Mouse (Mus musculus): ENCODE measurements at regions not wholly inside any gene's neighbourhood (a gene's known extent, or its start where the extent isn't known, plus 50 kb on each side); places are given as distances from the start of the nearest gene placed in this dataset.
A peak's percentile ranks its signal among the peaks of the same experiment; 100 is the strongest.

DNA sequence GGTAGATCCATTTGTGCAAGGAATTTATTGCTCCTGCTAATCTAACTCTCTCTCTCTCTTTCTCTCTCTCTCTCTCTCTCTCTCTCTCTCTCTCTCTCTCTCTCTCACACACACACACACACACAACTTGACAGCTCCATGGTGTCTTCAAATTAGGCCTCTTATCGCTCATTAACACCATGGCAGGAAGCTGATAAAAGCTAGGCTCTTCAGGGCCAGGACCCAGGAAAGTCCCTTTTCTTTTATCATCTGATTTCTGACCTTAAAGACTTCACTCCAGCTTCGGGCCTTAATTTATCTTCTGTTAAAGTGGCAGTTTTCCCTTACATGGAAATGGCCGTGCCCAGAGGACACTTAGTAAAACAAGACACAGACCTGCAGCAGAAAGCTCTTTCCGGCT, 178.4 kb upstream of the Bmp2 start:
- Histone ChIP-seq H3K27ac (ENCODE audit: low read length) (no peak overlapping the region), H3K4me2 (ENCODE audit: low read depth, low read length) (no peak overlapping the region), H3K9me3 (replicated peaks; ENCODE audit: control insufficient read depth, low read length) (no peaks in the 10 kb centered on the region), H3K4me1 (ENCODE audit: control insufficient read depth, insufficient read depth, low read length) (no peaks in the 10 kb centered on the region), H3K9ac (ENCODE audit: low read length) (no peak overlapping the region), H3K36me3 (ENCODE audit: control insufficient read depth, insufficient read depth, low read length) (no peaks in the 10 kb centered on the region), H3K27me3 (ENCODE audit: control insufficient read depth, insufficient read depth, low read length) (no peaks in the 10 kb centered on the region), H3K4me3 (replicated peaks; ENCODE audit: low read length) (no peak overlapping the region)
- ATAC-seq (ENCODE audit: insufficient read depth, low FRiP score) = no peak
- WGBS = 45% methylated on average over 4 of the region's 4 CpGs

DNA sequence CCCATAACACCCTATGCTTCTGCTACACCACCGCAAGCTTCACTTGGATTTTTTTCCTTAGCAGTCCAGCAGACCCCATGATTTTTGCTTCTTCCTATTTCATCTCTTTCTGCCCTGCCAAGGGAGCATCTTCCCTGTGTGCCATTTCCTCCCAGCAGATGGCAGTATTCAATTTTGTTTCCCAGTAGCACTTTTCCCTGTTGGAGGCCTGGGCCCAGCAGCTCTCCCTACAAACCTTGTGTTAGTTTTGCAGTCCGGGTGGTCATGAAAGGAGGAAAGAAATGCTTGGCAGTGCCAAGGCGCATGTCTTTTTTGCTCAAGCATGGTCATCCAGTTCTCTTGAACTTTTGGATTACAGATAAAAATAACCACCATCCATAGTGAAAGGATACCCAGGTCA, 170.9 kb upstream of the Bmp2 start:
- Histone ChIP-seq H3K4me1 (ENCODE audit: control insufficient read depth, insufficient read depth, low read length) (no peaks in the 10 kb centered on the region), H3K4me3 (replicated peaks; ENCODE audit: low read length) (no peak overlapping the region), H3K9ac (ENCODE audit: low read length) (no peak overlapping the region), H3K27ac (ENCODE audit: low read length) (no peak overlapping the region), H3K4me2 (ENCODE audit: low read depth, low read length) (no peak overlapping the region), H3K36me3 (ENCODE audit: control insufficient read depth, insufficient read depth, low read length) (no peaks in the 10 kb centered on the region), H3K9me3 (replicated peaks; ENCODE audit: control insufficient read depth, low read length) (no peaks in the 10 kb centered on the region), H3K27me3 (ENCODE audit: control insufficient read depth, insufficient read depth, low read length) (no peaks in the 10 kb centered on the region)
- ATAC-seq (ENCODE audit: insufficient read depth, low FRiP score) = no peak
- 68% methylated on average over 3 of the region's 3 CpGs for WGBS

DNA sequence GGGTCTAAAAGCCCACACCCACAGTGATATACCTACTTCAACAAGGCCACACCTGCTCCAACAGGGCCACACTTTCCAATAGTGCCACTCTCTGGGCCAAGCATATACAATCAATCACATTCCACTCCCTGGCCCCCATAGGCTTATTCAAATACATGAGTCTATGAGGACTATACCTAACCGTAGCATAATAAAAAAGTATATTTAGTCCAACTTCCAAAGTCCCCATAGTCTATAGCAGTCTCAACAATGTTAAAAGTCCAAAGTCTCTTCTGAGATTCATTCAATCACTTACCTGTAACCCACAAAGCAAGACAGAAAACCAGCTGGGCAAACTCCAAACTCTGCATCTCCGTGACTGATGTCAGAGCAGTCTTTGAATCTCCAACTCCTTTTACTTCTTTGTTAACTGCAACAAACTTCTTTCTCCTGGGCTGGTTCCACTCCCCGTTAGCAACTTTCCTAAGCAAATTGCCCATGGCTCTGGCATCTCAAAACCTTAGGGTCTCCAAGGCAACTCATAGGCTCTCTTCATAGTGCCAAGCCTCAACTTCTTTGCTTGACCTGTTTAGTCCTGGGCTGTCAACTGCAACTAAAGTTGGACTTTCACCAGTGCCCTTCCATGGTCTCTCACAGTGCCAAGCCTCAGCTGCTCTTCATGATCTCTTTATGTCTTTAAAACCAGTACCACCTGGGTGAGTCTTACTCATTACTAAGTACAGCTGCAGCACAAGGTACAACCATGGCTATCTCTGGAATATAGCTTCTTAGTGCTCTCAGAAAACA, 168.6 kb upstream of the Bmp2 start:
- H3K4me1 ChIP-seq (ENCODE audit: control insufficient read depth, insufficient read depth, low read length) = no peaks in the 10 kb centered on the region
- H3K9ac ChIP-seq (ENCODE audit: low read length) = no peak overlapping the region
- H3K27me3 ChIP-seq (ENCODE audit: control insufficient read depth, insufficient read depth, low read length) = no peaks in the 10 kb centered on the region
- no peaks in the 10 kb centered on the region for H3K9me3 ChIP-seq (replicated peaks; ENCODE audit: control insufficient read depth, low read length)
- H3K36me3 ChIP-seq (ENCODE audit: control insufficient read depth, insufficient read depth, low read length) = no peaks in the 10 kb centered on the region
- no peak overlapping the region for H3K27ac ChIP-seq (ENCODE audit: low read length)
- no peak overlapping the region for H3K4me3 ChIP-seq (replicated peaks; ENCODE audit: low read length)
- WGBS = 76% methylated on average over 3 of the region's 3 CpGs
- no peak for ATAC-seq (ENCODE audit: insufficient read depth, low FRiP score)
- no peak overlapping the region for H3K4me2 ChIP-seq (ENCODE audit: low read depth, low read length)

DNA sequence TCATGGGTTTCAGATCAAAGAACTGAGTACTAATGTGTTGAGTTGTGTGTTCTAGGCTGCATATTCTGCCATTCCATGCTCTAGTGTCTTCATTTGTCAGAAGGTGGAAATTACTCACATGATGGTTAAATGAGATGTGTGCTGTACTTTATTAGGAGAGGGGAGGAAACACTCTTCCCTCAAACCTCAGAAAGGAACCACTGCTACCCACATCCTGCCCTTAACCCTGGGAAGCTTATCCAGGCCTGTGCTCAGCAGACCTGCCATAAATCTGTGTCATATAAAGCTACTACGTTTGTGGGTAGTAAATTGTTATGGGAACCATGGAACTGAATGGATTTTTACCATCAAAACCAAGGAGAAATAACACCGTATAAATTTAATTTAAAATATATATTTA, 166.7 kb upstream of the Bmp2 start:
- H3K4me2 ChIP-seq (ENCODE audit: low read depth, low read length) = no peak overlapping the region
- no peak overlapping the region for H3K27ac ChIP-seq (ENCODE audit: low read length)
- no peak for ATAC-seq (ENCODE audit: insufficient read depth, low FRiP score)
- H3K9me3 ChIP-seq (replicated peaks; ENCODE audit: control insufficient read depth, low read length) = no peaks in the 10 kb centered on the region
- no peak overlapping the region for H3K4me3 ChIP-seq (replicated peaks; ENCODE audit: low read length)
- H3K36me3 ChIP-seq (ENCODE audit: control insufficient read depth, insufficient read depth, low read length) = no peaks in the 10 kb centered on the region
- H3K27me3 ChIP-seq (ENCODE audit: control insufficient read depth, insufficient read depth, low read length) = no peaks in the 10 kb centered on the region
- H3K4me1 ChIP-seq (ENCODE audit: control insufficient read depth, insufficient read depth, low read length) = no peaks in the 10 kb centered on the region
- 68% methylated on average over 2 of the region's 2 CpGs for WGBS
- no peak overlapping the region for H3K9ac ChIP-seq (ENCODE audit: low read length)

DNA sequence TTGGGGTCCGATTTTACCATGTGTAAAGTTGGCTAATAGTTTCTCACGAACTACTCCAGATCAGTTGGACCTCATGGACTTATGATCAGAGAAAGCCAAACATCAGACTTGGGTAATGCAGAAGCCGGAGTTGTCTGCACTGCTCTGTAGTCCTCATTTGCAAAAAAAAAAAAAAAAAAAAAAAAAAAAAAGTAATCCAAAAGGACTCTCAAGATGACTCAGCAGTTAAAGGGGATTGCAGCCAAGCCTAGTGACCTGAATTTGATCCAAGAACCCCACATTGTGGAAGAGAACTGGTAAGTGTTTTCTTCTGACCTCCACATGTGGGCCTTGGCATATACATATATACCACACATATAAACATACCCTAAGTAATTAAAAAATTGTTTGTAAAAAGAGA, 164.6 kb upstream of the Bmp2 start:
- Histone ChIP-seq H3K4me2 (ENCODE audit: low read depth, low read length) (no peak overlapping the region), H3K27ac (ENCODE audit: low read length) (no peak overlapping the region), H3K4me3 (replicated peaks; ENCODE audit: low read length) (no peak overlapping the region), H3K9me3 (replicated peaks; ENCODE audit: control insufficient read depth, low read length) (no peaks in the 10 kb centered on the region), H3K9ac (ENCODE audit: low read length) (no peak overlapping the region), H3K27me3 (ENCODE audit: control insufficient read depth, insufficient read depth, low read length) (no peaks in the 10 kb centered on the region), H3K4me1 (ENCODE audit: control insufficient read depth, insufficient read depth, low read length) (no peaks in the 10 kb centered on the region), H3K36me3 (ENCODE audit: control insufficient read depth, insufficient read depth, low read length) (no peaks in the 10 kb centered on the region)
- WGBS = 85% methylated on average over 3 of the region's 3 CpGs
- ATAC-seq (ENCODE audit: insufficient read depth, low FRiP score) = no peak

DNA sequence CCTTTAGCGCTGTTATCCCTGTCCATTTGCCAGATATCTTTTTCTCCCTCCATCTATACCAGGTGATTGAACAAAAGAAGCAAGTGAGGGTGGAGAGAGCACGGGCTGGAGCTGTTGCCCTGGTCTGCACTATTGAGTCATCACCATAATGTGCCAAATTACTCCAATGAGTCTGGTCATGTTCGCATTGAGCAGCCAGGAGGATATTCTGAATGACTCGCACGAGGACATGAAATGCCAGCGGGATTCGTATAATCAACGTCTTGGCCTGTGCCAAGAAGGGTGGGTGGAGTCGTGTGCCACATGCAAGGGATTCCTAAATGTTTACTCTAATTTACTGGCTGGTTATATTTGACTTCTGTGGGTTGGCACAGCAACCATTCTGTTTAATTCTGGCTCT, 159.7 kb upstream of the Bmp2 start:
- Histone ChIP-seq H3K27me3 (ENCODE audit: control insufficient read depth, insufficient read depth, low read length) (no peaks in the 10 kb centered on the region), H3K36me3 (ENCODE audit: control insufficient read depth, insufficient read depth, low read length) (no peaks in the 10 kb centered on the region), H3K9me3 (replicated peaks; ENCODE audit: control insufficient read depth, low read length) (no peaks in the 10 kb centered on the region), H3K4me2 (ENCODE audit: low read depth, low read length) (no peak overlapping the region), H3K27ac (ENCODE audit: low read length) (no peak overlapping the region), H3K9ac (ENCODE audit: low read length) (no peak overlapping the region), H3K4me1 (ENCODE audit: control insufficient read depth, insufficient read depth, low read length) (no peaks in the 10 kb centered on the region), H3K4me3 (replicated peaks; ENCODE audit: low read length) (no peak overlapping the region)
- ATAC-seq (ENCODE audit: insufficient read depth, low FRiP score) = peak; percentile 68
- WGBS = 73% methylated on average over 9 of the region's 9 CpGs

DNA sequence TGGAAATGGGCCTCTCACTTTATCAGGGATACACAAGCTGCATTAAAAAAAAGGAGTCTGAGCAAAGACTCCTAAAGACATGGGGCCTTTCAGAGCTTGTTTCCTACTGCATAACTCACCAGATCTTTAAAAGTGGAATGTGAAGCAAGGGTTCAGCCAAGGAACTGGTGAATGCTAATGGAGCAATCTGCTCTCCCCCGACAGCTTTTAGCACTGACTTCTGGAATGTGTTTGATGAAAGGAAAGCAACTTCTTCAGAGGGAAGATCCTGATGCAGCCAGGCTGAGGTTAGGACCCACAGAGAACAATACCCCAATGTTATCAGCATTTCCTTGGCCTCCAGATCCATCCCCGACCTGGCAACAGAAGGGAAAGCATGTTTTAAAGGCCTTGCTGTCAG, 154.4 kb upstream of the Bmp2 start:
- Histone ChIP-seq H3K9ac (ENCODE audit: low read length) (no peak overlapping the region), H3K36me3 (ENCODE audit: control insufficient read depth, insufficient read depth, low read length) (no peaks in the 10 kb centered on the region), H3K4me2 (ENCODE audit: low read depth, low read length) (no peak overlapping the region), H3K9me3 (replicated peaks; ENCODE audit: control insufficient read depth, low read length) (no peaks in the 10 kb centered on the region), H3K4me3 (replicated peaks; ENCODE audit: low read length) (no peak overlapping the region), H3K27ac (ENCODE audit: low read length) (no peak overlapping the region), H3K27me3 (ENCODE audit: control insufficient read depth, insufficient read depth, low read length) (no peaks in the 10 kb centered on the region), H3K4me1 (ENCODE audit: control insufficient read depth, insufficient read depth, low read length) (no peaks in the 10 kb centered on the region)
- ATAC-seq (ENCODE audit: insufficient read depth, low FRiP score) = no peak
- 17% methylated on average over 2 of the region's 2 CpGs for WGBS

DNA sequence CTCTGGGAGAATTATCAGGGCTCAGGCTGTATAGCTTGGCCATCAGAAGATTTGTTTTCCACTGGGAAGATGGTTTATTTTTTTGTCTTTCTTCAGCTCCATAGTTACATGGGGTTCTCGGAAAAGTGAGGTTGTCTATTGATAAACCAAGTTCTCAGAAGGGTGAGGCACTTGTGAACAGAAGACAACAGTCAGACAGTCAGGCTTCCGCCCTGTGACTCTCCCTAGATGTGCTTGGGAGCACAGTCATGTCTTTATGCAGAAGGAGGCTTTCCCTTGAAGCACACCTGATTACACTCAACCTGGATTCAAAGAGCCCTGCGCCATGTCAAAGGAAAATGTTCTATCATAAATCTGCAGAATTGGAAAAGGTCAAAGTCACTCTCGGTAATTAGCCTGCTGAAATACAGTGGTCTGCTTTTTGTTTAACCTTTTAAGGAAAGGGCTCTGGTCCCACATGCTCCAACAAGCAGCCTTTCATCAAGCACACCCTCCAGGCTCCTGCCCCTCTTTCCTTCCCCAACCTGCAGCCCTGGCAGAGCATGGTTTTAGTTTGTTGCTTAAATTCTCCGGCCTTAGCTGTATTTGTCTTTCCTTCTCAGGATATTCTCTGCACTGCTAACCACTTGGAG, 152.8 kb upstream of the Bmp2 start:
- ATAC-seq (ENCODE audit: insufficient read depth, low FRiP score) = no peak

DNA sequence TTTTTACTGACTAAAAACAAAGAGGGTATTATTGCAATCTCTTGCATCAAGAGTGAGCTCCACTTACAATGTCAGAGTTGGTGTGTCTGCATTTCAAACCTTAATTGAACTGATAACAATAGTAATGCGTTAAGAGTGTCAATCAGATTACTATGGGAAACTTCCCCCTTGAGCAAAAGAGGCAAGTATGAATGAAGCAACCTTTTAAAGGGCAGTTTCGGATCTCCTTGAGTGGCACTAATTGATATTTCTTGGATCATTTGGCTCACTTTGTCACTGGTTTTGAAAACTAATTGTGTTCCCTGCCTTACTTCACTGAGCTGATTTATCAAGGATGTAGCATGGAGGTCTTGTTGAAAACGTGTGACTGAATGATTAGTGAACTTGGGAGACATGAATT, 151.0 kb upstream of the Bmp2 start:
- Histone ChIP-seq H3K27ac (ENCODE audit: low read length) (no peak overlapping the region), H3K27me3 (ENCODE audit: control insufficient read depth, insufficient read depth, low read length) (no peaks in the 10 kb centered on the region), H3K36me3 (ENCODE audit: control insufficient read depth, insufficient read depth, low read length) (no peaks in the 10 kb centered on the region), H3K4me3 (replicated peaks; ENCODE audit: low read length) (no peak overlapping the region), H3K4me2 (ENCODE audit: low read depth, low read length) (no peak overlapping the region), H3K9me3 (replicated peaks; ENCODE audit: control insufficient read depth, low read length) (no peaks in the 10 kb centered on the region), H3K9ac (ENCODE audit: low read length) (no peak overlapping the region), H3K4me1 (ENCODE audit: control insufficient read depth, insufficient read depth, low read length) (no peaks in the 10 kb centered on the region)
- WGBS = 46% methylated on average over 3 of the region's 3 CpGs
- no peak for ATAC-seq (ENCODE audit: insufficient read depth, low FRiP score)

More for the DNA sequence above, 152.8 kb upstream of the Bmp2 start:
- 52% methylated on average over 5 of the region's 5 CpGs for WGBS
- Histone ChIP-seq H3K4me2 (ENCODE audit: low read depth, low read length) (no peak overlapping the region), H3K4me1 (ENCODE audit: control insufficient read depth, insufficient read depth, low read length) (no peaks in the 10 kb centered on the region), H3K4me3 (replicated peaks; ENCODE audit: low read length) (no peak overlapping the region), H3K36me3 (ENCODE audit: control insufficient read depth, insufficient read depth, low read length) (no peaks in the 10 kb centered on the region), H3K27me3 (ENCODE audit: control insufficient read depth, insufficient read depth, low read length) (no peaks in the 10 kb centered on the region), H3K27ac (ENCODE audit: low read length) (no peak overlapping the region), H3K9ac (ENCODE audit: low read length) (no peak overlapping the region), H3K9me3 (replicated peaks; ENCODE audit: control insufficient read depth, low read length) (no peaks in the 10 kb centered on the region)

All from stomach, embryonic 16.5 days (tissue).